Mouse (Mus musculus) liver, embryonic 11.5 days (tissue): ENCODE measurements at regions not wholly inside any gene's neighbourhood (a gene's known extent, or its start where the extent isn't known, plus 50 kb on each side); places are given as distances from the start of the nearest gene placed in this dataset.

Experiments
- ATAC-seq: fragments of 200-750 bp; cut with Nextera tagmentation; replicated peaks from 2 replicates; pipeline ENCODE4 v1.8.0; 2017; ENCODE audit warnings: moderate number of reproducible peaks, mild to moderate bottlenecking, moderate TSS enrichment, moderate library complexity; ENCODE audit not compliant: low FRiP score
- DNase-seq: peaks from one replicate; pipeline ENCODE4 v3.0.0-alpha.2; 2017; ENCODE audit warnings: low spot score
- H3K27ac ChIP-seq: fragments of 300-500 bp; sonication (generic); 2 replicates; pipeline ENCODE4 v1.5.1; 2014; ENCODE audit warnings: mild to moderate bottlenecking, low read depth, low read length, control low read depth
- H3K27me3 ChIP-seq: fragments of 300-500 bp; sonication (generic); replicated peaks from 2 replicates; pipeline ENCODE4 v1.6.1; 2014; ENCODE audit warnings: low read length, mixed read lengths; ENCODE audit not compliant: control insufficient read depth, insufficient read depth
- H3K36me3 ChIP-seq: fragments of 300-500 bp; sonication (generic); 2 replicates; pipeline ENCODE4 v1.6.1; 2014; ENCODE audit warnings: mild to moderate bottlenecking, low read length, moderate library complexity, mixed read lengths; ENCODE audit not compliant: control insufficient read depth, insufficient read depth
- H3K4me1 ChIP-seq: fragments of 300-500 bp; sonication (generic); replicated peaks from 2 replicates; pipeline ENCODE4 v1.6.1; 2014; ENCODE audit warnings: low read length, mixed read lengths; ENCODE audit not compliant: control insufficient read depth, insufficient read depth
- H3K4me2 ChIP-seq: fragments of 300-500 bp; sonication (generic); 2 replicates; pipeline ENCODE4 v1.6.1; 2014; ENCODE audit warnings: mild to moderate bottlenecking, control low read depth, moderate library complexity
- H3K4me3 ChIP-seq: fragments of 300-500 bp; sonication (generic); 2 replicates; pipeline ENCODE4 v1.5.1; 2014; ENCODE audit warnings: low read depth, low read length, control low read depth
- H3K9ac ChIP-seq: fragments of 300-500 bp; sonication (generic); 2 replicates; pipeline ENCODE4 v1.6.1; 2014; ENCODE audit warnings: low read depth, low read length, control low read depth
- H3K9me3 ChIP-seq: fragments of 300-500 bp; sonication (generic); 2 replicates; pipeline ENCODE4 v1.6.1; 2016; ENCODE audit warnings: low read length, inconsistent platforms, mixed read lengths; ENCODE audit not compliant: control insufficient read depth
- WGBS: fragments of 180-500 bp; shearing (Covaris S2); extraction: QIAGEN DNeasy Blood & Tissue Kit; methylation state at CpG from one replicate; pipeline ENCODE4 v1.1.7; 2014; 5-methylcytosine and 5-hydroxymethylcytosine counted together

DNA sequence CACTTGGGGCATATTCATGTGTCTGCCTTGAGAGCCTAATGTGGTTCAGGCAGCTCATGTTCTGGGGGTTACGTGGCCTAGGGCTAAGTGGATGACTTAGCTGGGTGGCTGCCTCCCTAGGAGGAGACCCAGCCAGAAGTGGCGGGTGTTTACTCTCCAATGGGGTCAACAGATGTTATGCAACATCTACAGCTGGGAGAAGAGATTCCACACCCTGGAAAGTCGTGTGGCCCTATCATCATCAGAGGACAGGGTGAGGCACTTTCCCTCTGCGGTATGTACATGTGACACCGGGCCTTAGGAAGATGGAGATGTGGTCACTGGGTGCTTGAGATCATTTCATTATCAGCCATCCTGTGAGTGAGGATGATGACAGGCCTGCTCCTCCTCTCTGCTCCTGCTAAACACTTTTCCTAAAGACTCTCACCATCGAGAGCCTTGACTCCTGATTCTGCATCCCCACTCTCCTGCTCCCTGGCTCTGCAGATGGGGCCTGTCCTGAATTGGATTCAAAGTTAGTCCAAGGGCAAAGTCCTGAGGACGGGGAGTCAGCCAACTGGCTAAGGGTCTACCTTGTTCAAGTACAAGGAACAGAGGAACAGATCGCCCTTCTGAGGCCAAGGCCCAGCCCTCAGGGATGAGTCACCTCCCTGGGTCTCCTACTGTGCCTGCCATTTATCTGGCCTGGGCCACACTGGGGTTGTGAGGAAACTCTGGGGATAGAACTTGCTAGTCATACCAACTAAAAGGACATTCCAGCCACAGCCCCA lies 99.8 kb upstream of the Cops8 start:
- ATAC-seq (no peak), DNase-seq (no peak)
- Histone ChIP-seq H3K9ac (no peak overlapping the region), H3K27ac (no peak overlapping the region), H3K27me3 (no peaks in the 10 kb centered on the region), H3K4me1 (peaks cover 10% of the 10 kb centered on the region), H3K4me3 (no peak overlapping the region), H3K9me3 (no peaks in the 10 kb centered on the region), H3K4me2 (no peak overlapping the region), H3K36me3 (no peaks in the 10 kb centered on the region)
- 66% methylated on average over 8 of the region's 8 CpGs for WGBS

DNA sequence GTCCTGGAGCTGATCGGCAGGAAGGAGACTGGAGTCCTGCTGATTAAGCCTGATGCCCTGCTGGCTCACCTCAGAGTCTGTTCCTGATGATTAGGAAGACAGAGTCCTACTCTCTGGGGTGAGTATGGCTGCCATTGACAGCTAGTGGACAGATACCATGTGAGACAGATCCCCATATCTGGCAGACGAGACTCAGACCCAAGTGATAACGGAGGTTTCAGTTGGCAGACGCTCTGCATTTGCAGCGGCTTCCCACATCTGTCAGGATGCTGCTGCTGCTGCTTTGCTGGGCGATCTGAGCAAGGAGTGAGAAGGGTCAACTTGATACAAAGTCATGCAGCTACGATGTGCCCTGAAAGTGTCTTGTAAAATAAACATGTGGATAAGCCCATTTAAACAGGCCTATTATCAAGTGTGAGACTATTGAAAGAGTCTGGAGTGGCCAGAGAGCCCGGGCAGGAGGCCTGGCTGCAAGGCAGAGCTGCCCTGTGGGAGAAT lies 98.1 kb upstream of the Cops8 start:
- H3K27ac ChIP-seq = no peak overlapping the region; the same call in 1 of the 2 replicates

GRCm38 (mm10) chr1:90505599-90505998 lies 97.2 kb upstream of the Cops8 start:
- Histone ChIP-seq H3K4me3 (no peak overlapping the region), H3K36me3 (no peaks in the 10 kb centered on the region), H3K27me3 (no peaks in the 10 kb centered on the region), H3K9ac (no peak overlapping the region), H3K9me3 (no peaks in the 10 kb centered on the region), H3K4me1 (peaks cover 10% of the 10 kb centered on the region), H3K27ac (peak overlapping the region; percentile 25; the same call in 1 of the 2 replicates), H3K4me2 (no peak overlapping the region)
- ATAC-seq (no peak), DNase-seq (no peak)
- 51% methylated on average over 3 of the region's 3 CpGs for WGBS

More for the DNA sequence above, 98.1 kb upstream of the Cops8 start:
- peak; percentile 68 for ATAC-seq
- no peaks in the 10 kb centered on the region for H3K9me3 ChIP-seq
- H3K4me2 ChIP-seq = no peak overlapping the region
- peak; percentile 36 for DNase-seq
- no peak overlapping the region for H3K4me3 ChIP-seq
- H3K9ac ChIP-seq = no peak overlapping the region
- H3K4me1 ChIP-seq = peaks cover 10% of the 10 kb centered on the region
- WGBS = 9% methylated on average over 8 of the region's 8 CpGs
- no peaks in the 10 kb centered on the region for H3K36me3 ChIP-seq
- H3K27me3 ChIP-seq = no peaks in the 10 kb centered on the region

GRCm38 (mm10) chr1:90506582-90506981 lies 96.2 kb upstream of the Cops8 start:
- Histone ChIP-seq H3K27me3 (no peaks in the 10 kb centered on the region), H3K4me1 (peaks cover 10% of the 10 kb centered on the region), H3K4me2 (no peak overlapping the region), H3K9ac (no peak overlapping the region), H3K9me3 (no peaks in the 10 kb centered on the region), H3K27ac (no peak overlapping the region; the same call in 1 of the 2 replicates), H3K36me3 (no peaks in the 10 kb centered on the region), H3K4me3 (no peak overlapping the region)
- ATAC-seq = no peak
- DNase-seq = no peak
- 66% methylated on average over 9 of the region's 9 CpGs for WGBS

DNA sequence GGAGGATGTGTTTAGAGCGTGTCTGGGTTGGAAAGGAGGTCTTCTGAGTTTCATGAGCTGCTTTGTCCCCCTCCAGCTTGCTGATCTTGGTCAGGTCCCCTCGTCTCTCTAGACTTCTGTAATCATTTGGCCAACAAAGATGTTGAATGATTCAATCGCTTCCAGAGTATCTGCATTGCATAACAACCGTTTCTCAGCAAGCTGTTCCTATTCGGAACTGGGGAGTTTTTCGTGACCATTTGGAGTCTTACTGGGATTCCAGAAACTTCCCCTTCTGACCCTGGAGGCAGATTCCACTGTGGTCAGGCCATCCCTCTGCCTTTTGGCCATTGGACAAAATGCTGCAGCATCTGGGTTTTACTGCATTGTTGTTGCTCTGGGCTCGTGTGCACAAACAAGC lies 93.4 kb upstream of the Cops8 start:
- WGBS = 72% methylated on average over 7 of the region's 7 CpGs
- Histone ChIP-seq H3K9ac (no peak overlapping the region), H3K27me3 (no peaks in the 10 kb centered on the region), H3K4me3 (no peak overlapping the region), H3K27ac (no peak overlapping the region), H3K4me2 (no peak overlapping the region), H3K36me3 (no peaks in the 10 kb centered on the region), H3K9me3 (no peaks in the 10 kb centered on the region), H3K4me1 (peaks cover 8% of the 10 kb centered on the region)
- ATAC-seq = no peak
- DNase-seq = no peak

DNA sequence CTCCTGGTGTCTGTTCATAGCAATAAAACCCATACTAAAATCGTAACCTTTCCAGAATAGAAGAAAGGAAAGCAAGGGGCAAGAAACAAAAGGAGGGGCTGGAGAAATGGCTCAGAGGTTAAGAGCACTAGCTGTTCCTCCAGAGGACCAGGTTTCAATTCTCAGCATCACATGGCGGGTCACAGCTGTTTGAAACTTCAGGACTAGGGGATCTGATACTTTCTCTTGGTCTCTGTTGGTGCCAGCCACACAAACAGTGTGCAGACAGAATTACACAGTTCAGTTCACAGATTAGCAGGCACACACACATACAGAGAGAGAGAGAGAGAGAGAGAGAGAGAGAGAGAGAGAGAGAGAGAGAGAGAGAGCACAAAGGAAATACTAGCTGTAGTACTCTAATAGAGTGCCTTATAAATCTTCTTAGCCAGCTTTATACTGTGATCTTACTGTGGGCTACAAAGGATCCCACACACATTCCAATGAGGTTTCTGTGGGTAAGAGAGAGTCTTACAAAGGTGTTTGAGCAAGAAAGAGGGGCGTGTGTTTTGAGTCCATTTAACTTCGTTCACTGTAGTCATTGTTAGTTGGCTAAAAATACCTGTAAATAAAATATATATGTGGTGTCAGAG lies 89.2 kb upstream of the Cops8 start:
- no peak overlapping the region for H3K9ac ChIP-seq
- ATAC-seq = no peak
- no peak overlapping the region for H3K4me3 ChIP-seq
- H3K27me3 ChIP-seq = no peaks in the 10 kb centered on the region
- no peak for DNase-seq
- no peaks in the 10 kb centered on the region for H3K4me1 ChIP-seq
- H3K36me3 ChIP-seq = no peaks in the 10 kb centered on the region
- H3K27ac ChIP-seq = no peak overlapping the region
- H3K9me3 ChIP-seq = no peaks in the 10 kb centered on the region
- H3K4me2 ChIP-seq = no peak overlapping the region
- 78% methylated on average over 4 of the region's 4 CpGs for WGBS

- no peaks in the 10 kb centered on the region for H3K27me3 ChIP-seq
- WGBS = 80% methylated on average over 7 of the region's 7 CpGs
- H3K4me3 ChIP-seq = no peak overlapping the region
- H3K36me3 ChIP-seq = no peaks in the 10 kb centered on the region
- ATAC-seq = no peak
- no peaks in the 10 kb centered on the region for H3K4me1 ChIP-seq
- no peak for DNase-seq
- H3K27ac ChIP-seq = no peak overlapping the region
- H3K4me2 ChIP-seq = no peak overlapping the region
- no peak overlapping the region for H3K9ac ChIP-seq
- no peaks in the 10 kb centered on the region for H3K9me3 ChIP-seq
Observed at GRCm38 (mm10) chr1:90514176-90514575, 88.6 kb upstream of the Cops8 start.

- H3K9me3 ChIP-seq = no peaks in the 10 kb centered on the region
- H3K9ac ChIP-seq = no peak overlapping the region
- H3K36me3 ChIP-seq = no peaks in the 10 kb centered on the region
- H3K4me2 ChIP-seq = no peak overlapping the region
- no peak for ATAC-seq
- no peaks in the 10 kb centered on the region for H3K27me3 ChIP-seq
- DNase-seq = no peak
- no peaks in the 10 kb centered on the region; the same call in 1 of the 2 replicates for H3K4me1 ChIP-seq
- H3K4me3 ChIP-seq = no peak overlapping the region
- no peak overlapping the region for H3K27ac ChIP-seq
- 55% methylated on average over 9 of the region's 9 CpGs for WGBS
Observed at GRCm38 (mm10) chr1:90518584-90519265, 84.1 kb upstream of the Cops8 start.
